Mouse (Mus musculus) naive thymus-derived CD4-positive, alpha-beta T cell, adult 5 months (primary cell): Measurements from ENCODE around the gene Efna1. TPM values are rescaled to one million over a fixed set of nuclear protein-coding genes. Genes with fewer than 3 reads are reported as not detected.

ENCODE experiments used
- polyA plus RNA-seq: library from polyadenylated mRNA; unstranded; fragments of 100-300 nt; shearing (Covaris generic); gene quantifications from one replicate; pipeline ENCODE4 v1.2.1, GENCODE M21; 2017

Gene Efna1
- polyA plus RNA-seq, result not detected

DNA sequence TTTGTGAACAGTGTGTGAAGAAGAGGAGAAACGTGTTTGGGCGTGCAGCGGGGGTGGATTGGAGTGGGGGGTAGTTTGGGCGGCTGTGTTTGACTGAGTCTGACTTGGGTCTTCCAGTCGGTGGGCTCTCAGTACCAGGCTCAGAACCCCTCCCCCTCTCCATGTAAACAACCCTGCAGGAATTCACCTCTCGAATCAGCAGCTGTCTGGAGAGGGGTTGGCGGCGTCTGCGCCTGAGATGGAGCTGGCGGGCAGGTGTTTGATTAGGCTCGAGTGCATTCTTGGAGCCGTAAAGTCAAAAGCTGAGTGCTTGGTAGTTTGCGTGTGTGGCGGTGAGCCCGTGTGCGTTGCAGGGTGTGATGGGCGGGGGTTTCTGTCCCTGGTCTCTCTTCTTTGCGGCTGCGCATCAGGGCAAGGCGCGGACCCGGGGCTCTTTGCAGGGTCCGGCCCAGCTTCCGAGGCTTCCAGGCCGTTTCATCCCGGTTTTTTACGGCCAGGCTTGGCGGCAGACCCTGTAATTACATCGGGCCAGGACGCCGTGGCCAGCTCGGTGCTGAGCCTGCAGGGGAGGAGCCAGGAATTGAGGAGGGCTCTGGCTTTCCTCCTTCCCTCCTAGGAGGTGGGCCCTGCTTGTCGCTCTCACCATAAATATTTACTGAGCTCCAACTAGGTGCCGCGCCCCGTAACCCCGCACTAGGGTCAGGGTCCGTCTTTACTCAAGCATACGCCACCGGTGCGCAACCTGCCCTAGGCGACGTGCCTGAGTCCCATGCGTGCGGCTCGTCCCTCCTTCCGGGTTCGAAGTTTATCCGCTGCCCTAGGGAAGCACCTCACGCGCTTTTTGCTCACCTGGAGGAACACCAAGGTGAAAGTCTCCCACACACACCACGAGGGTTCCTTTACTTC is at the start of gene Efna1:
Gene Efna1, minus strand, starts transcription at position 537 of the 906 bp plus-strand sequence.

DNA sequence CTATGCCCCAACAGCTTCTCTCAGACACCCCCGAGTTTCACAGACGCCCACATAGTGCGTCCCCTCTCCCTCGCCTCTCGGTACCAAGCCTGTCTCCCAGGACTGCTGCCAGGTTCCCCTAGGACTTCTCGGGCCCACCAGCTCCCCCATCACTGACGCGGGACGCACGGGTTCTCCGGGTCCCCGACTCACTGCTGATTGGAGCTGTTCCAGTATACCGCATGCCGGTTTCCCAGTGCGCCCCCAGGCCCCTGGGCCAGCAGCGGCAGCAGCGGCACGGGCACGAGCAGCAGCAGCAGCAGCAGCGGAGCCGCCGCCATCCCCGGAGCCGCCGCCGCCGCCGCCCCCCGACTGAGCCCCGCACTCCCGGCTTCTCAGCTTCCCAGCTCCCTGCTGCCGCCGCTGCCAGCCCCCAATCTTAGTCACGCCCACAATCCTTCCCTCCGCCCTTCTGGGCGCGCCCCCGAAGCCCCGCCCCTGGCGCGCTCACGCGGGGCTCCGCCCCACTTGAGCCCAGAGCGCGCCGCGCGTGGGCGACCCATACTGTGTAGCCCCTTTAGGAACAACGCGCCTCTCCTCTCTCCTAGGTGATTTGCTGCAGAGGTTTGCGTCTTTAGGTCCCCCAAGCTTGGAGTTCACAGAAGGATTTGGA is 41.7 kb upstream of the Efna1 start, which contains the start of gene Efna3:
Gene Efna3, minus strand, starts transcription at position 452 of the 652 bp plus-strand sequence.

DNA sequence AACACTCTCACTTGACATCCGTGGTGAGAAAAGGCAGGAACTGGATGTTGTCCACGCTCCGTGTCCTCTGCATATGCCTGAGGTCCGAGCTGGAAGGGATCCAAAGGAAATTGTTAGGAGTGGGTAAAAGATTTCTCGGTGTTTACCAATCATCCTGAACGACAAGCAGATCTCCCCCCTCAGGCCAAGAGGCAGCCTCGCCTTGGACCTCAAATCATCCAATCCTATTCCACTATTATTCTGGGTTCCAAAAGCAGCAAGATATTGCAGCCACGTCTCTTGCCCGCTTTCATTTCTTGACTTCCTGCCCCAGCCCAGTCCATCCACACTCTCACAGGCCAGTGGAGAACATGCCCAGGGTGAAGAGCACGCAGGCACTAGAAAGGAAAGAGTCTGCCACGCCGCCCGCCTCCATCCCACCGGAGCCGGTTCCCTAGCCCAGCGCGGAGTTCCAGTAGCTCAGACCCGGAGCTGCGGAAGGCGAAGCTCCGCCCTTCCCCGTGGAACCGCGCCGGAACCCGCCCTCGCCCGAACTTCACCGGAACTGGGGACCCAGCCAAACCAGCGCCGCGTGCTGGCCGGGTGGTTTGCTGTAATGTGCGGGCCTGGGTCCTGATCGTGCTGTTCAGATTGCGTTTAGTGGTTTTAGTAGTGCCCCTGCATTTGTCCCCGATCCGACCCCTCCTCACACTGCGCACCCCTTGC is 10.7 kb downstream of the Efna1 start, which contains the start of gene Slc50a1:
Gene Slc50a1, minus strand, starts transcription at position 520 of the 705 bp plus-strand sequence.

DNA sequence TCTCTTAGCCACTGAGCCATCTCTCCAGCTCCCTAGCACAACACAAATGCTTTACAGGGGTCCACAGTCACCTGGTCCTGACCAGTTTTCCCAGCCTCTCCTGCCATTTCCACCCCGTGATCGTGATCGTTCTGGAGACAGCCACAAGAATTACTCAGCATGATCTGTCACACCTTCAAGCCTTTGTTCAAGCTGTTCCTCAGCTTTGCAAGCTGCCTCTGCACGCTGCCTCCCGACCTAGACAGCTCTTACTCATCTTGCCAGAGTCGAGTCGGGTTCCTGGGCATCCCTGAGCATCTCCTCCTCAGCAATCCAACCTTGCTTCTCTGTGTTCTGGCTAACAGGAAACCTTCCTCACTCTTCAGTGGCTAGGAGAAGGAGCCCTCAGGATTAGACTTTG is 21.9 kb downstream of the Efna1 start, which contains the start of gene Dpm3:
Gene Dpm3, plus strand, starts transcription at position 283 of the 400 bp plus-strand sequence.

DNA sequence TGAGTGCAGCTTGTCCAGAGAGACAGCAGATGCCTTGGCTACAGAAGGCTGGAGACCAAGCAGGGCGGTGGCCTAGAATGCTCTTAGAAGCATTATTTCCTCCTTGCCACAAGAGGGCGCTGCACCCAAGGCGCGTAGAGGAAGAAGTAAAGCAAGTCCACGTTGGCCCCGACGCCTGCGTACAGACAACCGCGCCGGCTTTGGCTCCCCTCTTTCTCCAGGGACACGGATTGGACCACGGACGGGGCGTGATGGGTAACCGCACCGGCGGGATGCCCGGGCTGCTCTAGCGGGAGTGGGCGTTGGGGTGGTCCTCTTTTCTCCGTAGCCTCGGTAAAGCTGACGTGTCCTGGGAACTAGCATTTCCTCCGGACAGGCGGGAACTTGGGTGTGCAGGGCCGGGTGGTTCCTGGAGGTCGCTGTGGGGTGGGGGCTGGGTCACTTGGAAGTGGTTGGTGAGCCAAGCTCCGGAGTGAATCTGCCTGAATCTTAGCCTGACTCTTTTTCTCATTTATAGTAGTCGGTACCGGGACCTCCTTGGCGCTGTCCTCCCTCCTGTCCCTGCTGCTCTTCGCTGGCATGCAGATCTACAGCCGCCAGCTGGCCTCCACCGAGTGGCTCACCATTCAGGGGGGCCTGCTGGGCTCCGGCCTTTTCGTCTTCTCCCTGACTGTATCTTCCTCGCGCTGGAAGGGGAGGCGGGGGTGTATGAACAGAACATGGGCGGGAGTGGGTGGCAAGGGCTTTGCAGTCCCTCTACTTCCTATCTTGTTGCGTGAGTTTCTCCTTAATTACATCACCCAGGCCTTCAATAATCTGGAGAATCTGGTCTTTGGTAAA is 34.5 kb downstream of the Efna1 start, which contains the start of gene Trim46:
Gene Trim46, minus strand, starts transcription at position 49 of the 840 bp plus-strand sequence.

DNA sequence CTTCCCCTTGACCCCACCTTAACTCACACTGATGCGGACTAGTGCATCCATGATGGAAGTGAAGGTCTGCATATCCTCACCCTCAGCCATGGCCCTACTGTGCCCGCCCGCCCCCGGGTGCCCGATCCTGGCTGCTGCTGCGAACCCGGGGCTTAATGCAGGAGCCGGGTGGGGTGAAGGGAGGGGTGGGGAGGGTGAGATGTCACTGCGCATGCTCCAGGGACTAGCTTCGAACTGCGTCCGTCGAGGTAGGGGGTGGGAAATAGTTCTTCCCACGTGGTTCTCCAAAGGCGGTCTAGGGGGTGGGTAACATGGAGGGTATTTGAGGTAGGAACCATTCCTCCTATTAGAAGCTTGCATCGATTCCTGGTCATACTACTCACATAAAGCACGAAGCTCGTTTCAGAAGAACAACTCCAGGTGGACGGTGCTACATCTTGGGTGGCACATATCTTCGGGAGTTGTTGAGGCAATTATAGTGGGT is 35.2 kb downstream of the Efna1 start, which contains the start of gene Krtcap2:
Gene Krtcap2, plus strand, starts transcription at position 279 of the 484 bp plus-strand sequence.

DNA sequence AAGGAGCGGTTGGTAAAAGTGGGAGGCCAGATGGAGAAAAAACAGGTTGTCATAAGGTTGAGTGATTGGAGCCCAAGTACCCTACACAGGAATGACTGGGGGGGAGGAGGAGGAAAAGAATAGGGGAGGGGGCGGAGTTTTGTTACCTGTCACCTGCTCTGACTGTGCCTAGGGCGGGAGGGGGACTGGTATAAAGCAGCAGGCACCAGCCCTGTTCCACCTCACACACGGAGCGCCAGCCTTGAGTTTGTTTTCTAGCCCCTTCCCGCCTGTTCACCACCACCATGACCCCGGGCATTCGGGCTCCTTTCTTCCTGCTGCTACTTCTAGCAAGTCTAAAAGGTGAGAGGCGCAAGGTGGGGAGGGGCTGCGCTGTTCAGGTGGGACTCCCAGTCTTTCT is 52.1 kb downstream of the Efna1 start, which contains the start of gene Muc1:
Gene Muc1, plus strand, starts transcription at position 222 of the 400 bp plus-strand sequence.

DNA sequence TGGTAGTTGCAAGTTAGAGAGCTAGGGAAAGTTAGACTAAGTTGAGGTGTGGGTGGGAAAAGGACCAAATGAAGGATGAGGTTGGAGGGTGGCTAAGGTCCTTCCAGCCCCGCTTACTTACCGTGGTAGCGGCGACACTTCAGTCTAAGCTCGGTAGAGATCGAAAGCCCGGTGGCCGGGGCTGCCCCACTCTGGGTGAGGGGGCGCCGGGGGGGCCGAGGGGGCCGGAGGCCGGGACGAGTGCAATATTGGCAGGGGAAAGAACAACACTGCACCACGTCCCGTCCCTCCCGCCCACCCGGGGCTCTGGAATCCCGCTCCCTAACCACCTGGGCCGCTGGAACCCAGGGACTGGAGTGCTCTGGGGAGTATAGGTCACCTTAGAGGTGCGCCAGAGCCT is 54.0 kb downstream of the Efna1 start, which contains the start of gene Mtx1:
Gene Mtx1, minus strand, starts transcription at position 189 of the 400 bp plus-strand sequence.

Other genes with a start within 250 kb of the Efna1 start
- gene Rusc1, start 187.8 kb downstream of the Efna1 start, polyA plus RNA-seq, result 55.7 TPM
- gene Gm43738, start 180.0 kb downstream of the Efna1 start, polyA plus RNA-seq, result not detected
- 69.4 TPM for gene Fdps, start 179.2 kb downstream of the Efna1 start, polyA plus RNA-seq
- gene Pklr, start 145.0 kb downstream of the Efna1 start, polyA plus RNA-seq, result not detected
- gene Hcn3, start 120.9 kb downstream of the Efna1 start, polyA plus RNA-seq, result 2.3 TPM
- 106 TPM for gene Clk2, start 116.3 kb downstream of the Efna1 start, polyA plus RNA-seq
- gene Scamp3, start 103.7 kb downstream of the Efna1 start, polyA plus RNA-seq, result 217 TPM
- 143 TPM for gene Fam189b, start 98.0 kb downstream of the Efna1 start, polyA plus RNA-seq
- gene Gba, start 78.2 kb downstream of the Efna1 start, polyA plus RNA-seq, result 72.7 TPM
- 1.5 TPM for gene Thbs3, start 66.0 kb downstream of the Efna1 start, polyA plus RNA-seq
- 102 TPM for gene Mtx1, start 54.1 kb downstream of the Efna1 start, polyA plus RNA-seq
- gene Muc1, start 52.1 kb downstream of the Efna1 start, polyA plus RNA-seq, result not detected
- 161 TPM for gene Krtcap2, start 35.2 kb downstream of the Efna1 start, polyA plus RNA-seq
- 1.1 TPM for gene Trim46, start 34.8 kb downstream of the Efna1 start, polyA plus RNA-seq
- gene Dpm3, start 21.8 kb downstream of the Efna1 start, polyA plus RNA-seq, result 74.9 TPM
- gene Slc50a1, start 10.6 kb downstream of the Efna1 start, polyA plus RNA-seq, result 189 TPM
- gene Efna3, start 41.8 kb upstream of the Efna1 start, polyA plus RNA-seq, result not detected
- gene Efna4, start 56.9 kb upstream of the Efna1 start, polyA plus RNA-seq, result 0.21 TPM
- 11.3 TPM for gene Adam15, start 68.9 kb upstream of the Efna1 start, polyA plus RNA-seq
- gene Dcst2, start 80.8 kb upstream of the Efna1 start, polyA plus RNA-seq, result 0.20 TPM
- 0.25 TPM for gene Dcst1, start 84.1 kb upstream of the Efna1 start, polyA plus RNA-seq
- gene Zbtb7b, start 113.6 kb upstream of the Efna1 start, polyA plus RNA-seq, result 14.2 TPM
- gene Lenep, start 121.7 kb upstream of the Efna1 start, polyA plus RNA-seq, result 0.31 TPM
- gene Flad1, start 130.7 kb upstream of the Efna1 start, polyA plus RNA-seq, result 25.3 TPM
- 10.2 TPM for gene Cks1b, start 137.2 kb upstream of the Efna1 start, polyA plus RNA-seq
- gene Shc1, start 137.3 kb upstream of the Efna1 start, polyA plus RNA-seq, result 79.2 TPM
- 47.2 TPM for gene Pygo2, start 149.1 kb upstream of the Efna1 start, polyA plus RNA-seq
- 82.6 TPM for gene Pbxip1, start 155.6 kb upstream of the Efna1 start, polyA plus RNA-seq
- 9.9 TPM for gene Pmvk, start 173.4 kb upstream of the Efna1 start, polyA plus RNA-seq
- gene Kcnn3, start 239.0 kb upstream of the Efna1 start, polyA plus RNA-seq, result not detected